Mouse (Mus musculus): ENCODE measurements around the gene Mef2c. TPM values are rescaled to one million over a fixed set of nuclear protein-coding genes. Genes with fewer than 3 reads are reported as not detected.

The Mef2c gene
- polyA plus RNA-seq, 1 experiment from 2014 or later: 30.7 TPM

- H3K27me3 ChIP-seq (ENCODE audit: control insufficient read depth, insufficient read depth, low read length): peaks cover 6% of the 10 kb centered on the region; the same call in 1 of the 2 replicates
- H3K36me3 ChIP-seq (replicated peaks; ENCODE audit: control insufficient read depth, insufficient read depth): no peaks in the 10 kb centered on the region
- DNase-seq (ENCODE audit: low spot score) (peak; percentile 25), ATAC-seq (ENCODE audit: low FRiP score) (no peak)
- peak overlapping the region; percentile 87 for H3K4me2 ChIP-seq (replicated peaks)
- no peak overlapping the region for H3K4me3 ChIP-seq (replicated peaks; ENCODE audit: low read length)
- no peak overlapping the region for H3K9ac ChIP-seq
- no peaks in the 10 kb centered on the region for H3K4me1 ChIP-seq (replicated peaks; ENCODE audit: control insufficient read depth, insufficient read depth, low read length)
- 21% methylated on average over 5 of the region's 5 CpGs for WGBS
- H3K27ac ChIP-seq: no peak overlapping the region
- H3K9me3 ChIP-seq (ENCODE audit: control insufficient read depth, low read length): no peaks in the 10 kb centered on the region
Measured at GRCm38 (mm10) chr13:83712778-83713380, 209.0 kb downstream of the Mef2c start.

GRCm38 (mm10) chr13:83713661-83714291 is 209.9 kb downstream of the Mef2c start:
- H3K4me1 ChIP-seq (replicated peaks; ENCODE audit: control insufficient read depth, insufficient read depth, low read length): no peaks in the 10 kb centered on the region; the same call in 1 of the 2 replicates
- H3K9me3 ChIP-seq (ENCODE audit: control insufficient read depth, low read length): no peaks in the 10 kb centered on the region
- DNase-seq (ENCODE audit: low spot score) (peak; percentile 25), ATAC-seq (ENCODE audit: low FRiP score) (no peak)
- no peaks in the 10 kb centered on the region for H3K36me3 ChIP-seq (replicated peaks; ENCODE audit: control insufficient read depth, insufficient read depth)
- peaks cover 6% of the 10 kb centered on the region; the same call in 1 of the 2 replicates for H3K27me3 ChIP-seq (ENCODE audit: control insufficient read depth, insufficient read depth, low read length)
- peak overlapping the region; percentile 90 for H3K4me3 ChIP-seq (replicated peaks; ENCODE audit: low read length)
- H3K9ac ChIP-seq: 0 out of 2 replicates have a peak overlapping the region, but pooled peaks have one; percentile 5
- 5% methylated on average over 19 of the region's 19 CpGs for WGBS
- H3K27ac ChIP-seq: peak overlapping the region; percentile 100; the same call in 1 of the 2 replicates
- H3K4me2 ChIP-seq (replicated peaks): peak overlapping the region; percentile 87

- WGBS: 2% methylated on average over 22 of the region's 22 CpGs
- DNase-seq (ENCODE audit: low spot score): peak; percentile 95
Measured at GRCm38 (mm10) chr13:83714466-83715307, 210.9 kb downstream of the Mef2c start.

GRCm38 (mm10) chr13:83715308-83715785 is 211.5 kb downstream of the Mef2c start:
- 2% methylated on average over 14 of the region's 14 CpGs for WGBS
- Histone ChIP-seq H3K9me3 (ENCODE audit: control insufficient read depth, low read length) (no peaks in the 10 kb centered on the region), H3K36me3 (replicated peaks; ENCODE audit: control insufficient read depth, insufficient read depth) (no peaks in the 10 kb centered on the region), H3K27ac (peak overlapping the region; percentile 100), H3K27me3 (ENCODE audit: control insufficient read depth, insufficient read depth, low read length) (peaks cover 6% of the 10 kb centered on the region; the same call in 1 of the 2 replicates), H3K9ac (peak overlapping the region; percentile 100), H3K4me3 (replicated peaks; ENCODE audit: low read length) (peak overlapping the region; percentile 90), H3K4me2 (replicated peaks) (peak overlapping the region; percentile 87), H3K4me1 (replicated peaks; ENCODE audit: control insufficient read depth, insufficient read depth, low read length) (peaks cover 3% of the 10 kb centered on the region; the same call in 1 of the 2 replicates)
- no peak; the same call in 1 of the 2 replicates for ATAC-seq (ENCODE audit: low FRiP score)
- DNase-seq (ENCODE audit: low spot score): no peak

More at GRCm38 (mm10) chr13:83714466-83715307, 210.9 kb downstream of the Mef2c start:
- ATAC-seq (ENCODE audit: low FRiP score): peak; percentile 90
- H3K9ac ChIP-seq: peak overlapping the region; percentile 100
- peak overlapping the region; percentile 100 for H3K27ac ChIP-seq
- peak overlapping the region; percentile 87 for H3K4me2 ChIP-seq (replicated peaks)
- peaks cover 3% of the 10 kb centered on the region; the same call in 1 of the 2 replicates for H3K4me1 ChIP-seq (replicated peaks; ENCODE audit: control insufficient read depth, insufficient read depth, low read length)
- no peaks in the 10 kb centered on the region for H3K36me3 ChIP-seq (replicated peaks; ENCODE audit: control insufficient read depth, insufficient read depth)
- peaks cover 6% of the 10 kb centered on the region; the same call in 1 of the 2 replicates for H3K27me3 ChIP-seq (ENCODE audit: control insufficient read depth, insufficient read depth, low read length)
- H3K9me3 ChIP-seq (ENCODE audit: control insufficient read depth, low read length): no peaks in the 10 kb centered on the region
- H3K4me3 ChIP-seq (replicated peaks; ENCODE audit: low read length): peak overlapping the region; percentile 90

- H3K27me3 ChIP-seq (ENCODE audit: control insufficient read depth, insufficient read depth, low read length): peaks cover 6% of the 10 kb centered on the region; the same call in 1 of the 2 replicates
- H3K9me3 ChIP-seq (ENCODE audit: control insufficient read depth, low read length): no peaks in the 10 kb centered on the region
- DNase-seq (ENCODE audit: low spot score) (peak; percentile 27), ATAC-seq (ENCODE audit: low FRiP score) (no peak)
- H3K27ac ChIP-seq: peak overlapping the region; percentile 100
- H3K9ac ChIP-seq: peak overlapping the region; percentile 100
- no peaks in the 10 kb centered on the region for H3K36me3 ChIP-seq (replicated peaks; ENCODE audit: control insufficient read depth, insufficient read depth)
- peak overlapping the region; percentile 90 for H3K4me3 ChIP-seq (replicated peaks; ENCODE audit: low read length)
- WGBS: 2% methylated on average over 27 of the region's 27 CpGs
- peaks cover 3% of the 10 kb centered on the region; the same call in 1 of the 2 replicates for H3K4me1 ChIP-seq (replicated peaks; ENCODE audit: control insufficient read depth, insufficient read depth, low read length)
- H3K4me2 ChIP-seq (replicated peaks): peak overlapping the region; percentile 87
Measured at GRCm38 (mm10) chr13:83715971-83716615, 212.3 kb downstream of the Mef2c start.
